Mouse (Mus musculus) small intestine, adult 2 months (tissue): ENCODE measurements around the gene Mcf2l.

Experiments
- CTCF ChIP-seq: fragments of 200-500 bp; IDR thresholded peaks from 2 replicates; pipeline ENCODE4 v1.5.1; 2012; ENCODE audit warnings: low read depth, mild to moderate bottlenecking, control low read depth, inconsistent platforms, low read length, moderate library complexity, mixed read lengths; ENCODE audit not compliant: insufficient replicate concordance, insufficient read length; ENCODE audit errors: extremely low read depth
- POLR2A ChIP-seq: fragments of 200-500 bp; IDR thresholded peaks from 2 replicates; pipeline ENCODE4 v1.6.1; 2012; ENCODE audit warnings: low read depth, mild to moderate bottlenecking, control low read depth, inconsistent platforms, low read length, moderate library complexity

DNA sequence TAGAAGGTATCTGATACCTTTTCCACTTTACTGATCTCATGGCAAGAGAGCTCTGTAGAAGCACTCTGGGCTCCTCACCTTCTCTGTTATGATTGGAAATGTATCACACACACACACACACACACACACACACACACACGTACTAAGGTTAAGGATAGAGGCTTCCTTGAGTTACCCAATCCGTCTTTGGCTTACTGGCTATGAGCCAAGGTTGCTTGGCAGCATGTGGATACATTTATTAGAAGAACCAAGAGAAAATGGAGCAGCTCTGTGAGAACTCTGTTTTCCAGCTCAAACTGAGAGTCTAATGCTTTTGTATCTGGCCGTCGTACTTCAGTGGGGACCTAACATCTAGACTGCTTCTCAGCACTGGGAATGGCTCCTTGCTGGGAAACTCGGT lies 121.9 kb downstream of the Mcf2l start:
- no peak for TF ChIP-seq CTCF
- TF ChIP-seq POLR2A, result no peak
